Mouse (Mus musculus): ENCODE data around the gene Ankub1.

GRCm38 (mm10) chr3:57663731-57664130 lies 28.9 kb downstream of the Ankub1 start:
- no peak for TF ChIP-seq CTCF (IDR thresholded peaks at IDR 0.05; ENCODE audit: control insufficient read depth, insufficient read depth, insufficient replicate concordance, low read depth, low read length)
- TF ChIP-seq POLR2A (IDR thresholded peaks at IDR 0.05; ENCODE audit: control insufficient read depth, low read depth, low read length) = no peak

Measured in testis, adult 2 months (tissue).